Mouse (Mus musculus): ENCODE results near the gene Clstn1.

The Clstn1 gene

GRCm38 (mm10) chr4:149675378-149676261 lies 89.4 kb downstream of the Clstn1 start:
- DNase-seq (ENCODE audit: low spot score in 2 of 2) = peak; percentile 62 to 67

DNA sequence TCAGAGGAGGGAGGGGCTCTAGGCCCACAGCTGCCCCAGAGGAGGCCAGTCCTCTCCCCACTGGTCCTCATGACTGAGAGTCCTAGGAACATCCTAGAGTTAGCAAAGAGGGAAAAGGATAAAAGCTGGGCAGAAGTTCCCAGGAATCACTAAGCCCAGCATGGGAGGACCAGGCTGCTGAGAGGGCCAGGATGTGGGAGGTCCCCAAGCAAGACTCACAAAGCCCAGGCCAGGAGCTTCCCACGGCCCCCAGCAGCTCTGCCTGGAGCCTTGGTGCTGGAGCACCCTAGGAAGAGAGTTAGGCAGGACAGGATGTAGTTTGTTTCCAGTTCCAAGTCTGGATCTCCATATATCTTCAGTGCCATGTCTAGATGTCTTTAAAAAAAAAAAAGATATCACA lies 91.7 kb downstream of the Clstn1 start:
- no peak for DNase-seq (ENCODE audit: low spot score in 2 of 2)

GRCm38 (mm10) chr4:149679056-149679770 lies 92.9 kb downstream of the Clstn1 start:
- no peak for DNase-seq (ENCODE audit: low spot score in 2 of 2)

DNA sequence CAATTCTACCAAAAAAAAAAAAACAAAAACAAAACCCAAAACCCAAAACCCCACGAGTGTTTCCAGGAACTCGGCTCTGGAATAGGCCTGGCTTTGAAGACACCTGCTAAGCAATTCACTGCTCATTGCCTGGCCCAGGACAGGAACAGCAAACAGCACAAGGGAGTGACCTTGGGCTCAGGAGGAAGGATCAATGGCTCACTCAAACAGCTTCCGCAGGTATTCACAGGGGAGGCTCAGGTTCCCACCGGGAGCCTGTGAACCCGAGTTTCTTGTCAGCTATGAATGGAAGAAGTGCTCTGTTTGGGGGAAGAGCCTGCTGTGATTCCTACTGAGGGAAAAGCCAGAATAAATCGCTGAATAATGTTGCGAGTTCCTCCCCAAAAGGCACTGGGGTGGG lies 97.6 kb downstream of the Clstn1 start:
- no peak for DNase-seq (ENCODE audit: low spot score in 2 of 2)

- DNase-seq (ENCODE audit: low spot score in 2 of 2) = no peak
Observed at GRCm38 (mm10) chr4:149684841-149685623, 98.8 kb downstream of the Clstn1 start.

DNA sequence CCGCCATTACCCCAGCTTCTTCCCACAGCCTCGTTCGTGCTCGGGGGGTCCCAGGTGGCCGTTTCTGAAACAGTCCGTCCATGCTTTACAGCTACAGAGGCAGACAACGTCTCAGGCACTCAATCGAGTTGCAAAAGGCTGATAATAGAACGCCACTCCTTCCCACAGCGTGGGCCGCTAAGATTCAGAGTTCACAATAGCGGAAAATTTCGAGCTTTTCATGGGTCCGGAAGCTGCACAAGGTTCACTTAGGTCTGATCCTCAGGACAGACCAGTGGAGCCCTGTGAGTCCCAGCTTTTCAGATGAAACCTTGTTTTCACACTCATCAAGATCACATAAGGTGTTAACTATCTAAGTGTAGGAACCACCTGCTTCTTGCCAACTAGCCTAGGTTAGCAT lies 102.6 kb downstream of the Clstn1 start:
- DNase-seq (ENCODE audit: low spot score in 2 of 2) = no peak

GRCm38 (mm10) chr4:149689822-149690700 lies 103.8 kb downstream of the Clstn1 start:
- no peak for DNase-seq (ENCODE audit: low spot score in 2 of 2)

DNA sequence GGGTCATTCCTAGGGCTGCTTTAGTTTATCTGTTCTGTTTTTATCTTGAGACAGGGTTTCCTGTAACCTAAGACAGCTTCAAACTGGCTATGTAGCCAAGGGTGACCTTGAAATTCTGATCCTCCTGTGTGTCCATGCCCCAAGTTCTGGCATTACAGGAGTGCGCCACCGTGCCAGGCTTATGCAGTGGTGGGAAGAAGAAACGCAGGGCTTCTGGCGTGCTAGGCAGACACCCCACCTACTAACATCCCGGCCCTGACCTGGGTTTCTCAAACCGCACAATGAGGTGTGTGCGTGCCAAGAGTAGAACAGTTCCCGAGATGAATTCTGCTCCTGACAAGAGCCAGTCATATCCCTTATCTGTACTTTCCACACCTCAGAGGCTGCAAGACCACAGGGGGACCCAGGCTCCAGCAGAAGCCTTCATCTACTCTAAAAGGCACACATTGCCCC lies 104.6 kb downstream of the Clstn1 start:
- DNase-seq (ENCODE audit: low spot score in 2 of 2) = no peak

DNA sequence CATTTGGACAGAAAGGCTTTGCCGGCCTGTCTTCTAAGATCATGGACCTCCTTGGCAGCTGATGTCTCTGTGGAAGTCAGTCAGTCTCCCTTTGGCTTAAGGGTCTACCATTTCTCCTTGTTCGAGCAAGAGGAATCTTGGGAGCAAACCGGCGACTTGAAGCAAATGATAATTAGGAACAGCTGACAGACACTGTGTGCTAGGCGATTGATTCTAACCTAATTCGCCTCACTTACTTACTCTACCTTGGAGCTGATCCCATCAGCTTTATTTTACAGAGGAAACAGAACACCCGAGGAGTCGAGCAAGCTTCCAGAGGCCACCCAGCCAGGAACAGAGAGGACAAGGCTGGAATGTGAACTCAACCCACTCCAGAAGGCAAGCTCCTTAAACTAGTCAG lies 105.1 kb downstream of the Clstn1 start:
- DNase-seq (ENCODE audit: low spot score in 2 of 2) = no peak

GRCm38 (mm10) chr4:149696189-149696971 lies 110.1 kb downstream of the Clstn1 start:
- no peak for DNase-seq (ENCODE audit: low spot score in 2 of 2)

GRCm38 (mm10) chr4:149697506-149698196 lies 111.4 kb downstream of the Clstn1 start:
- no peak for DNase-seq (ENCODE audit: low spot score in 2 of 2)

GRCm38 (mm10) chr4:149698197-149698821 lies 112.0 kb downstream of the Clstn1 start:
- DNase-seq (ENCODE audit: low spot score in 2 of 2) = peak in 1 of 2 experiments; percentile 59
